Mouse (Mus musculus): ENCODE data around the gene 1110017D15Rik.
A peak's percentile ranks its signal among the peaks of the same experiment; 100 is the strongest.

1110017D15Rik gene

DNA sequence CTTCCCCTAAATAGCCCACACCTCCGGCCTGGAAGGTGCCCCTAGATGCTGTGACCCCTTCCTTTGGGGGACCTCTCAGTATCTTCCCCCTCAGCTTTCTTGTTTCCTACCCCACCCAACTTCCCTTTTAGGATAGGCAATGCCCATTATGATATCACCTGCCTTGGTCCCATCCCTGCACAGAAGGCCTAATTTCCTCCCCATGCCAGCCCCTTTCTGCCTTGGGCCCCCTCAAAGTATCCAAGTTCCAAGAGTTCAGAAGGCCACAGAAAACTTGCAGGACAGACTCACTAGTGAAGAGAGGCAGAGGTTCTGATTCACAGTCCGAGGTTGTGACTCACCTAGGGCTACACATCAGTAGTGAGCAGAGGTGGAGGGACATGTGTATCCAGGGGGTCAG, at the start of gene 1110017D15Rik:
1110017D15Rik (minus strand) TSS at position 101 of the 400 bp plus-strand sequence.
- no peak for DNase-seq (ENCODE audit: low spot score in 2 of 2)

DNA sequence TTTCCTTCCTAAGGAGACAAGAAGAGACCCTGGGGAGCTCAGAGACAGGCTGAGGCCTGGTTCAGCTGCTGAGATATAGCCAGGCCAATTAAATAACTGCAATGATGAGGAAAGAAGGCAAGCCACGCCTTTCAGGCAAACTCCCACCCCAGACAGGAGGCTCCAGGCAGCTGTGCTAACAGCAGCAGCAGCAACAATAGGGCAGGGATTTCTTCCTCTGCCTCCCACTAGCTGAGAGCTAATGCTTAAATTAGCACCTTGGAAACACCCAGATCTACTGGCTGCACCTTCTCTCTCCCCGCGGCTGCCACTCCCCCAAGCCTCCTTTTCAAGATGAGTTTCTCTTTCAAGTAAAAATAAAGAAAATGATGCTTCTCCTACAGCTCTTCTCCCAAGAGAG, 49.0 kb upstream of the 1110017D15Rik start:
- no peak for DNase-seq (ENCODE audit: low spot score in 2 of 2)

DNA sequence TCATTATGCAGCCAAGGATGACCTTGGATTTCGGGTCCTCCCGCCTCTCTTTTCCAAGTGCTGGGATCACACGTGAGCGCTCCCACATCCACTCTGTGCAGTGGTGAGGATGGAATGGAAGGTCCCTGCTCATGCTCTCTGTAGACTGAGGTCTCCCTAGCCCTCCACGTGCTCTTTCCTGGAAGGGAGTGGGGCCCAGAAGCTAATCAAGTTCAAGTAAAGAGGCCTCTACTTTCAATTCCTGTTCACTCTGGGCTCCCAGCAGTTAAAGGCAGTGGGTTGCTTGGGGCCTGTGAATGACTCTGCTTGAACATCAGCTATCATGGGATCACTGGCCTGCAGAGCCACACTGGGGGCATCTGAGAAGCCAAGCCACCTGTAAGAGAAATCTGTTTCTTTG, 46.2 kb upstream of the 1110017D15Rik start:
- no peak for DNase-seq (ENCODE audit: low spot score in 2 of 2)

DNA sequence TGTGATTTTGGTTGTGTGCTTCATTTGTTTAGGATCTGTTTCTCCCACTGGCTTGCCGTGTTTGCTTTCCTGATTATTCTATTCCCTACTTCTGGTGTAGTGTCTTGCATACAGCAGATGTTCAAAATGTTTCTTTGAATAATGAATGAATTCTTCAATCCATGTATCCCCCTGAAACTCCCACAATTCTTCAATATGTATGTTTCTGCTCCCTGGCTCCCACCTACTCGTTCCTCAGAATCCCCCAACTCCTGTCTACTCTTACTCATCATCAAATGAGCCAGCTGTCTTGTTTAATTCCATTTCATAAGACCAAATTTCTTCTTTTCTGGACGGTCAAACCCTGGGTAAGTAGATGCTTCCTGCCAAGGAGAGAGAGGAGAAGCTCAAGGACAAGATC, 40.0 kb upstream of the 1110017D15Rik start:
- DNase-seq (ENCODE audit: low spot score in 2 of 2), result no peak

DNA sequence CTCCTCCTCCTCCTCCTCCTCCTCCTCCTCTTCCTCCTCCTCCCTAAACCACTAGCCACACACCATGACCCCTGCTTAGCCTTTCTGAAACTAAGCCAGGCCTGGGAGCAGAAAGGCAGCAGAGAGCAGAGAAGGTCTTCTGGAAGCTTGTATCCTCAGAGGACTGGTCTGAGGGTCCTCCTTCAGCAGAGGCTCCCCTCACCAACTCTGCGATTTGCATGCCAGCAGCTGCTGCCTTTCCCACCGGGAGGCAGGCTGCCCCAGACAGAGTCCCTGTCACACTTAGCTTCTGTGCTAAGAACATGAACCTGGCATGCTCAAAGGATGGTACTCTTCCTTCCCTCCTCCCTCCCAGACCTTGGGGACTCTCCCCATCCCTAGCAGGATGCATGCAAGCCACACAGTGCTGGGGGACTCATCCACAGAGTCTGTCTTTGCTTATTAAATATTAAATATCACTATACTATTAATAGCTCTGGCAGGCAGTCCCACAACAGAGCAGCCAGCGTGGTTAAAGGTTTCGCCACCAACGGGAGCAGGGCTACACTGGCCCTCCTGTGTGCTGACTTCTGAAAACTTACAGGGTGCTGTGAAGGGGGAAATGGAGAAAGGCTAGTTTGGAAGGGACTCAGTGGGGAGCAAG, 39.3 kb upstream of the 1110017D15Rik start:
- no peak for DNase-seq (ENCODE audit: low spot score in 2 of 2)

DNA sequence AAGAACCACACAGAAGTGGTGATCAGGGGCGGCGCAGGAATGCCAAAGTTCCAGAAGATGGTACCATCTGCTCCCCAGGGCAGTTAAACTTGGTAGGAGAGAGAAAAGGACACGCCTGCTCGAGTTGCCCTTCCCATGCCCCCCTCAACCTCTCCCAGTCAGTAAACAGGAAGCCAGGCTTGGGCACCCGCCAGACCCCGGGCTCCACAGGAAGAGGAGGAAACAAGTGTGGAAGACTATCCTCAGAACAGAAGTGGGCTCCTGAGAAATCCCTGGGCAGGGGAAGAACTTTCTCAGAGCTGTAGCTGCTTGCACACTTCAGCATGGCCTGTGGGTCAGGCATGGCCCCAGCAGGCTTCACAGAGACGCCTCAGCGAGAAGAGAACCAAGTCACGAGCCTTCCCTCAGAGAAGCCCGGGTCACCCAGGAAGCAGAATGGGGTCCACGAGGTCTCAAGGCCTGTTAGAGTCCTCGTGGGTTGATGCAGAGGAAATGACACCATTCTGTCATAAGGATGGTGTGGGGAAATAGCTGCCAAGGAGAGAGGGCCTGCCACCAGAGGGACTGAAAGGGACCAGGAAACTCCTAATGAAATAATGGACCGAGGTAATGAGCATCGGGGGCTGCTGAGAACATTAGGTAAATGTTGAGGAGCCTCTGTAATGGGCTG, 38.0 kb upstream of the 1110017D15Rik start:
- DNase-seq (ENCODE audit: low spot score in 2 of 2), result peak in 1 of 2 experiments; percentile 34

DNA sequence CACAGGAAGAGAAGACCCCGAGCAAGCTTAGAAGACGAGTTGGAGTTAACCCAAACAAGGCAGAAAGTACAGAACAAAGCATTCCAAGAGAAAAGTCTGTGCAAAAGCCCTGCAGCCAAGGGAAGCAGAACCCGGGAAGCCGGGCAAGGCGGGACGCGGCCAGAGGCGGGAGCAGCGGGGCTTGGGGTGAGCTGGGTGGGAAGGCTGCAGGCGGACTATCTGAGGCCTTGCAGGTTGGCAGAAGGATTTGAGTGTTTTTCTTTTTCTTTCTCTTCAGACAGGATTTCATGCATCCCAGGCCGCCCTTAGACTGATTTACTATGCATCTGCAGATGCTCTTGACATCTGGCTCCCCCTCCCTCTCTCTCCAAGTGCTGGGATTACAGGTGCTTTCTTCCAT, 36.0 kb upstream of the 1110017D15Rik start:
- no peak for DNase-seq (ENCODE audit: low spot score in 2 of 2)

DNA sequence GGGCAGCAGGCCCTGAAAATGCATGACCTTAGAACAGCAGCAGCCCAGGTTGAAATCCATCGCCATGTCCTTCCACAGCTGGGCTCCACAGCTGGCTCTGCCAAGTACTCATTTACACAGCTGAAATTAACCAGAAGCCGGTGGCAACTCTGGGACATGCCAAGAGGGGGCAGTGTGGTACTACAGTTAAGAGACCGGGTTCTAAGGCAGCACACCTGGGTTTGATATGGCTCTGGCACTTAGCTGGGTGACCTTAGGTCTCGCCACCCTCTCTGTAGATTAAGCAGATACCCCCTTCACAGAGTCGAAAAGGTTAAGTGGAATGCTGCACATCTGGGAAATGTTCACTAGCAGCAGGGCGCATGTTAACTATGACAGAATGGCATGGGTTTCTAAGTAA, 35.4 kb upstream of the 1110017D15Rik start:
- peak; percentile 59 to 81 for DNase-seq (ENCODE audit: low spot score in 2 of 2)

DNA sequence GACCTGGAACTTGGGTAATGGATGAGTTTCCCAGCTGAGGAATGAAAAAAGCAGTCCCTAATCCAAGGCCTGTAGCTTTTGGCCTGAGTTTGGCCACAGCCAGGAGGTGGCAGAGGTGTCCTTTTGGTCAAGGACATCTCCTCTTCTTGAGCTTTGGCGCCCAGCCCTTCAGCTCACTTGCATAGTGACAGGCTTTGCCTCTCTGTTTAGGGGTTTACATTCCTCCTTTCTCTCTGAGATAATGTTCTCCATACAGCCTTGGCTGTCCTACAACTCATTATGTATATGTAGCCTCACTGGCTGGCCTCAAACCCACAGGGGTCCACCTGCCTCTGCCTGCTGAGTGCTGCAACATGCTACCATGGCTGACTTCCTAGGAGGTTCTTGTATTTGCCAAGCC, 30.0 kb upstream of the 1110017D15Rik start:
- no peak for DNase-seq (ENCODE audit: low spot score in 2 of 2)

DNA sequence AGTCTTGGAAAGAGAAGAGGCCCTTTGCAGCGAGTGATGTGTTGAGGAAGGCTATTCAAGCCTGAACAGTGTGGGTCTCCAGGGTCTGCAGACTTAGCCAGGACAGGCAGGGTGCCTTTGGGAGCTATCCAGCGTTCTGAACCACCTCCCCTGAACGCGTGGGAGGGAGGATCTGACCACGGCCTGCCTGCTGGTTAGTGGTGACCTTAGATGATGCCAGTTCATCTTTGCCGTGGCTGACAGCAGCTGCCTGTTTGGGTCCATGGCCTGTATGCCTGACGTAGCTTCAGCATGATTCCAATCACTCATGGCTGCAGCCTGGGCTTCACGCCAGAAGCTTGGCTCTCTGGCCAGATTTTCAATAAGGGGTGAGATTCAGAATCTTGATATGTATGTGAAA, 28.9 kb upstream of the 1110017D15Rik start:
- no peak for DNase-seq (ENCODE audit: low spot score in 2 of 2)

DNA sequence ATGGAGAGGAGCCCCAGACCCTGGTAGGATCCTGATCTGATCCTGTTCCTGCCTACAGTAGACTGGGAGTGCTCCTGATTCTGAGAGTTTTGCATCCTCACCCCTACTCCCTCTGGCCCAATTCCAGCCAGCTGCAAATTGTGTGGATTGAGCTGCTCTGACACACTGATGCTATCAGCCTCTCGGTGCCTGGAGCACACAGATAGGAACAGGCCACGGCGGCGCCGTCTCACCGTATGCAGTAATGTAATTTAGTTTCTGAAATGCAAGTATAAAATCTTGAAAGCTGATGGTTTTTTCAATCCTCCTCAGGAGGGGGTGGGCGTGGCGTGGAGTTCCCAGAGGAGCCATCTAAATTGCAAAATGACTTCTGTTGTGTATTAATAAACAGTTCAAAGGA, 25.0 kb upstream of the 1110017D15Rik start:
- DNase-seq (ENCODE audit: low spot score in 2 of 2), result no peak

DNA sequence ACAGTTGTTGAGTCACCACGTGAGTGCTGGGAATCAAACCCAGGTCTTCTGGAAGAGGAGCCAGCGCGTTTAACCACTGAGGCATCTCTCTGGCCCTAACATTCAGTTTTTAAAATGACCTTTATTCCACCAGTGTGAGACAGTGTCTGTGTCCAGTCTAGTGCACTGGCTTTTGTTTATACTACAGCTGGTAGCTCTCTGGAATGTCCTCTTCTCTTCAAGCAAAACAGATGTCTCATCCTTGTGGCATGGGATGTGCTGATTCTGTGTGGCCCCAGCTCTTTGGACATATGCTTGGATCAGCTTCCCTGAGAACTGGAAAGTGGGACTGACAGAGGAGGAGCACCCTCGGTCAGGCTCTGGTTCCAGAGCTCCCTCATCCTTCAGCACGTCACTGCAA, 17.7 kb upstream of the 1110017D15Rik start:
- DNase-seq (ENCODE audit: low spot score in 2 of 2), result no peak

DNA sequence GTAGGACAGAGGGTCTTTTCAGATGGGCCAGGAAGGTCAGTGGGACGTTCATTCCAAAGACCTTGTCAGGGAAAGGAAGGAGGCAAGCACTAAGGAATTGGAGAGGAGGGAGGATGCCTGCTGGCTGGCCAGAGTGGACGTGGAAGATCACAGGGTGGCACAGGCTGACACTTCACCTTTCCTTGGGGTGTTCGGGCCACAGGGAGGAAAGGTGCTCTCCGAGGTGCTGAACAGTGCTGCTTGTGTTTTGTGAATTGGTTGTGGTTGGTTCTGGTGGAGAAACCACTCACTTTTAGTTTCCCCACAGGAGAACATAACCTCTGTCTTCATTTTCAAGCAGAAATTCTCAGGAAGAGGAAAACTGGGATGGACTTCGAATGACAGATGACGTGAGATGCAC, 15.3 kb upstream of the 1110017D15Rik start:
- no peak for DNase-seq (ENCODE audit: low spot score in 2 of 2)

DNA sequence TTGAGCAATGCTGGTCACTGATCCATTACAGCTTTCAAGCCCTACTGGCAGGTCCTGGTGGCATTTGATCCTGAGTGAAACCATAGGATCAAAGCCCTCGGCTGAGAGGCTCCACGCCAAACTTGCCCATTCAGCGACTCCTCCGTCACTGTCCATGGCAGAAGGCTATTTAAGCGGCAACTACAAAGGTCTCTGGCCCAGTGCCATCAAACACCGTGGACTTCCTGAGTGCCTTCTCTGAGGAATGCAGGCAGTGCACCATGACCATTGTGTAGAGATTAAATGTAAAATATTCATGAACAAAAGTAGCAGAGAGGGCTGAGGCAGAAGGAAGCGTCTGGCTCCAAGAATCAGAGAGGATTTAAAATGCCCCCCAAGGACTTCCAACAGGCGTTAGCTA, 10.9 kb upstream of the 1110017D15Rik start:
- DNase-seq (ENCODE audit: low spot score in 2 of 2), result no peak

DNA sequence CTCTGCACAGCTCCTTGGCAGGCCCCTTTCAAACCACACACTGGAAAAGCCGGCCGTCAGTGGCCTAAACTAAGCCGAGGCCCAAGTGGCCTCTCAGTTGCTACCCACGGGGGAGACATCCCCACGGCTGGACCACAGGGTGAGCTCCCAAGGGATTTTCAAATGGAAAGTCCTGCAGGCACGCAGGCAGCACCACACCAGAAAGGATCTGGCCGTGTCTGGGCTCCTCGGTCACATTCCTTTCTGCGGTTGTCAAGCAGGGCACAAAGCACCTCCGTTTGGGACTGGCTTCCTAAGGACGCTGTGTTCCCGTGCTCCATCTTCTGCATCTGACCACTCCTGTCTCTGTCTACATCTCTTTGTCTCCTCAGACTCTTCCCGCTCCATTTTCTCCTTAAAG, 9.9 kb upstream of the 1110017D15Rik start:
- DNase-seq (ENCODE audit: low spot score in 2 of 2), result no peak

DNA sequence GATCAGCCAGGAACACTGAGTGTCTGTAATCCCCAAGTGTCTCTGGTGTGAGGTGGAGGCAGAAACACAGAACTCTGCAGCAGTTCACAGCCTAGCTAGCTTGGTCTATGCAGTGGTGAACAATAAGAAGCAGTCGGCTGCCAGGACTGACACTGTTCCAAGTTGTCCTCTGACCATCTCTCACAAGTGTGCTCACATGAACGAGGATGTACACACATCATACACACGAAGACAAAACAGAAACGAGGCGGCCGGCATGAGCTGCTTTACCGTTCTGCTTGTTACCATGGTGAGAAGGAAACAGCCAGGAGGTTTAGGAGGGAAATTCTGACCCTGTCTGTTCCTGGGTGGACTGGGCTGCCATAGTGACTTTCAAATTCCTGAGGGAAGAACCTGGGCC, 9.4 kb upstream of the 1110017D15Rik start:
- DNase-seq (ENCODE audit: low spot score in 2 of 2), result no peak

DNA sequence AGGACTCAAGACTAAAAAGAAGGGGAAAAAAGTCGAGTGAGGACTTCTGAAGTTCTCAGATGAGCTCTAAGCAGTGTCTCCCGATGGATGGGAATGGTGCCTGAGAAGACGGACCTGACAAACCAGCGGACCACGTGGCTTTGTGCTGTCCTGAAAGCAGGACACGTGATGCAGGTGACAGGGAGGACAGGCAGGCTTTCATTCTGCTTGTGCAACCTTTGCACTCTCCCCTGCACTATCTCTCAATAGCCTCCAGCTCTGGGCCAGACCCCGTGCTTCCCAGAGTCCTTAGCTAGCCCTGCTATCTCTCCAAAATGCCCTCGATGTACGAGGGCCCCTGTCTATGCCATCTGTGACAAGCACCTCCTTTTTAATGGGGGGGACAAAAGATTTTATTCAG, 7.7 kb upstream of the 1110017D15Rik start:
- DNase-seq (ENCODE audit: low spot score in 2 of 2), result no peak

DNA sequence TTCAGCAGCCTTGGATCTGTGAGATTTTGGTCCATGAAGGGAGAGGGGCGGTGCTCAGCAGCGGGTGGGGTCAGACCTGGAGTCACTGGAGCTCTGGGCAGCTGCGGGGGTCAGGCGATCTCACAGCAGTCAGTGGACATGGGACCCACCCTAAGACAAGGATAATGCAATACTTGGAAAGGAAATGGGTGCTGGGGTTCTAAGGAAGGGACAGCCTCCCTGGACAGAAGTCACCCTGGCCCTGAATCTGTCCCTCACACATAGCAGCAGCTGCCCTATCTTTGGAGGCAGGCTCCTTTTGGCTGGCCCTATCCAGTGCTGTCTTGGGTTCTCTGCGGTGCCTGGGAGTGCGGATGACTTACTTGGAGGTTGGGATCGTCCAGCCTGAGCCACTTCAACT, 6.7 kb upstream of the 1110017D15Rik start:
- DNase-seq (ENCODE audit: low spot score in 2 of 2), result no peak

DNA sequence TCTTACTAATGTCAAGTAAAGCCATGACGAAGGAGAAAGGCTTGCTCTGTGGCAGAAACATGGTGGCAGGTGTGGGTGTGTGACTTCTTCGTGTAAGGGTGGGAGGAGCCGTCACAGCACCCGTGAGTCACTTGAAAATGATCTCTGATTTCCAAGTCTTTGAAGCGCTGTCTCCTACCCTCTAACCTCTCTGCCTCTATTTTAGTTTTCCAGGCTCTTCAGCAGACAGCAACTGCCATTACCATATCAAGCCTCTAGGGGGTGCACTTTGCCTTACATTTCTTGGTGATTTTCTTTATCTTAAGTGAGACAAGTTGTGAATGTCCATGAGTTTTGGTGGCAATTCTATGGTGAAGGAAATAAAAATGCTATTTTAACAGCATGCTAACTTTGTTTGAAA, 5.7 kb upstream of the 1110017D15Rik start:
- DNase-seq (ENCODE audit: low spot score in 2 of 2), result no peak

DNA sequence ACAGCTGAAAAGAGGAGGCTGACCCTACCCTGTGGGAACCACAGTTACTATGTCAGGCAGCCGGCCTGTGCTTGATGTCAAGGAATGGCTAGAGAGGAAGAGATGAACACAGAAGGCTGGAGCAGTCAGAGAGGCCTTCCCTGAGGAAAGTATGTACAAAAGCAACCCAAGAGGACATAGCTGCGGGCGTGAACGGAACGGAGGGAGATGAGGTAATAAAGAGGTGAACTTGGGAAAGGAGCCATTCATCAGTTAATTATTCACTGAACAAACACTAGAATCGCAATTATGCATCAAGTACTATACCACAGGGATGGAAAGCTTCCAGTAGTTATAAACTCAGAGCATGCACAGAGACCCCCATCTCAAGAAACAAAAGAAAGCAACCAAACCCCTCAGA, 5.0 kb upstream of the 1110017D15Rik start:
- no peak for DNase-seq (ENCODE audit: low spot score in 2 of 2)

DNA sequence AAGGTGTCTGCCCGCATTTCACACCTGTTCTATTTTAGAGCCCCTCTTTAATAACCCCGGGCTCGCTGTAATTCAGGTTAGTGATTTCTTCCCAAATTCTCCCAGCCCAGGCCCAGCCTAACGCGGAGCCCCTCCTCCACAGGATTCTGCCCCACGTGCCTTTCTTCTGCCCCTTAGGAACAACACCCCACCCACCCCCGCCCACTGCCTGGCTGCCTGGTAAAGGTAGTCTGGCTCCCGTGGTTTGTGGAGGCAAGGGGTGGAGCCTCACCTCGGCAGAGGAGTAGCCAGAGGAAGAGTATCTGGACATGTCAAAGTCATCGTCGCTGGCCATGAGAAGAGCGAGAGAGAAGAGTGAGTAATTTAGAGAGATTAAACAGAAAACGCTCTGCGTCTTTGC, 3.5 kb upstream of the 1110017D15Rik start:
- DNase-seq (ENCODE audit: low spot score in 2 of 2), result no peak

DNA sequence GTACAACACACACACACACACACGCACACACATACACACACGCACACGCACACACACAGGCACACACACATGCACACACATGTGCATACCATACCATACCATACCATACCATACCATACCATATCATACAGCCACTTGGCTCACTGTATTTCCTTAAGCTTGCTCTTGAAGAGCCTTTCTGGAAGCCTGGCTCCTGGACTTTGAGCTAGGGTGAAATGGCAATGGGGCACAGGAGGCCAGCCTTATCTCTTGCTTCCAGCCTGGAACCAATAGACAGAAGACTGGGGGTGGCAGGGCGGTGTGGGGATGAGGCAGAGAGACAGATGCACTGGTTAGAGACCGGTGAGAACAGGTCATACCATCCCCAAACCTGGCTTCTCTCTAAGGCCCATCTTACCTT, 2.1 kb upstream of the 1110017D15Rik start:
- no peak for DNase-seq (ENCODE audit: low spot score in 2 of 2)

DNA sequence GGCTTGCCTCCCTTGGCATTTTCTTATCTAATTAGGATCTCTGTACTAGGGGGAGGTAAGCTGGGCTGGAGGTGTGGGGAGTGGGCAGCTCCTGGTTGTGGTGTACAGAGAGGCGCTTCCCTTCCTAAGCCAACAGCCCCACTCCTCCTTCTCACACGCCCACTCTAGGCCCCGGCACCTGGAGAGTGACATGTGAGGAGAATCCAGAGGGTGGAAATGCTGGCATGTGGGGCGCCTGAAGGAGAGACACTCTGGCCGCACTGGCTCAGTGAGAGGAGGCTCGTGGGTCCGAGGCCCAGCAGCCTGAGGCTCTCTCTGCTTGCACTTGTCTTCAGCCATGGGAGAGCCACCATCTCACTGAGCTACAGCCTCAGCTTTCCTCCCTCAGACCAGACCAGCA, 1.2 kb upstream of the 1110017D15Rik start:
- DNase-seq (ENCODE audit: low spot score in 2 of 2), result no peak

DNA sequence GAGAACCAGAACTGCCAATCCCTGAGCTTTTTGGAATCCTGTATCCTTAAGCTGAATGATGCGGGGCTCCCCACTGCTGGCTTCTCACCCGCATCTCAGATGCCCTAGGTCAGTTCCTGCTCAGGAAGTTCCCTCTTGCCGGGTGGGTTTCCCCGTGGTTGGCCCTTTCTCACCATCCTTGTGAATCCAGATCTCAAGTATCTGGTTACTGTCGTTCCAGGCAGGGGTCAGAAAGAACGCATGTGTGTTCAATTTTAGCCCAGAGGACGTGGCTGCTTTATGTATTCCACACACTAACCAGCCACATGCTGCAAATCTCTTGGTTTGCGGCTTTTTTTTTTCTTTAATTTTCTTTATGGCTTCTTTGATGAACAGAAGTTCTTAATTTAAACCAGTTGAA, 3.4 kb downstream of the 1110017D15Rik start:
- DNase-seq (ENCODE audit: low spot score in 2 of 2), result no peak
